Mouse (Mus musculus) C2C12 (cell line): ENCODE results near the gene Nckap1l. TPM values are rescaled to one million over a fixed set of nuclear protein-coding genes. Genes with fewer than 3 reads are reported as not detected.
A peak's percentile ranks its signal among the peaks of the same experiment; 100 is the strongest.

Experiments used
- H3K27me3 ChIP-seq: one replicate; pipeline ENCODE4 v1.6.1; 2011; ENCODE audit not compliant: control insufficient read depth, insufficient read depth, insufficient read length
- H3K36me3 ChIP-seq: one replicate; pipeline ENCODE4 v1.6.1; 2011; ENCODE audit not compliant: control insufficient read depth, insufficient read depth
- H3K4me3 ChIP-seq: one replicate; pipeline ENCODE4 v1.5.1; 2011; ENCODE audit warnings: mild to moderate bottlenecking, control low read depth; ENCODE audit not compliant: poor library complexity, insufficient read depth, severe bottlenecking
- H3K79me2 ChIP-seq: one replicate; pipeline ENCODE4 v1.6.1; 2011; ENCODE audit not compliant: control insufficient read depth, insufficient read depth
- H3K79me3 ChIP-seq: one replicate; pipeline ENCODE4 v1.6.1; 2011; ENCODE audit warnings: low read depth, control low read depth
- H3ac ChIP-seq: one replicate; pipeline ENCODE3; 2011; ENCODE audit warnings: low read depth; ENCODE audit not compliant: control insufficient read depth, insufficient read length
- CEBPB ChIP-seq: IDR thresholded peaks from one replicate; pipeline ENCODE4 v1.6.1; 2011; ENCODE audit warnings: low read depth, mild to moderate bottlenecking, control low read depth, moderate library complexity
- CTCF ChIP-seq: IDR thresholded peaks from one replicate; pipeline ENCODE4 v1.5.1; 2011; ENCODE audit not compliant: control insufficient read depth, insufficient read depth, insufficient read length
- FOSL1 ChIP-seq: IDR thresholded peaks from one replicate; pipeline ENCODE4 v1.8.0; 2011; ENCODE audit warnings: mild to moderate bottlenecking, low read length; ENCODE audit not compliant: poor library complexity, insufficient read depth, severe bottlenecking
- MAX ChIP-seq: IDR thresholded peaks from one replicate; pipeline ENCODE4 v1.6.1; 2011; ENCODE audit warnings: mild to moderate bottlenecking, control low read depth
- MYOD1 ChIP-seq: IDR thresholded peaks from one replicate; pipeline ENCODE4 v1.6.1; 2011; ENCODE audit warnings: low read depth; ENCODE audit not compliant: control insufficient read depth, insufficient read length
- MYOG ChIP-seq: IDR thresholded peaks from one replicate; pipeline ENCODE4 v1.6.1; 2011; ENCODE audit not compliant: control insufficient read depth, insufficient read length; ENCODE audit errors: extremely low read depth
- USF1 ChIP-seq: IDR thresholded peaks from one replicate; pipeline ENCODE4 v1.6.1; 2011; ENCODE audit warnings: low read depth, mild to moderate bottlenecking, control low read depth, moderate library complexity
- polyA plus RNA-seq: library from polyadenylated mRNA; unstranded; fragments of >200 nt; fragmentation: generic; extraction: Trizol; gene quantifications from one replicate; pipeline ENCODE4 v1.2.1, GENCODE M21; 2012; ENCODE audit warnings: missing spikeins

Nckap1l gene
- polyA plus RNA-seq, 1 experiment, result 1.0 TPM

- Histone ChIP-seq H3K36me3 (no peaks in the 10 kb centered on the region), H3ac (peak within 1 kb of the TSS; percentile 59), H3K79me2 (no peaks in the 10 kb centered on the region), H3K27me3 (peaks cover 19% of the 10 kb centered on the region), H3K4me3 (no peak within 1 kb of the TSS), H3K79me3 (no peaks in the 10 kb centered on the region)
- TF ChIP-seq MAX (no peak), CEBPB (no peak), FOSL1 (no peak), USF1 (no peak), MYOD1 (no peak), MYOG (no peak), CTCF (no peak)
Measured at GRCm38 (mm10) chr15:103502435-103503250, 49.0 kb downstream of the Nckap1l start, which contains the start of gene Pde1b. TSS of gene Pde1b (plus strand) at chr15:103503034.

GRCm38 (mm10) chr15:103503251-103503600 lies 49.6 kb downstream of the Nckap1l start:
- Histone ChIP-seq H3K4me3 (no peak overlapping the region), H3ac (peak overlapping the region; percentile 45), H3K27me3 (peaks cover 19% of the 10 kb centered on the region), H3K79me2 (no peaks in the 10 kb centered on the region), H3K79me3 (no peaks in the 10 kb centered on the region), H3K36me3 (no peaks in the 10 kb centered on the region)
- TF ChIP-seq MAX (no peak), MYOG (no peak), MYOD1 (no peak), USF1 (no peak), FOSL1 (no peak), CTCF (no peak), CEBPB (no peak)

- Histone ChIP-seq H3K27me3 (peaks cover 19% of the 10 kb centered on the region), H3K36me3 (no peaks in the 10 kb centered on the region), H3K79me2 (no peaks in the 10 kb centered on the region), H3K4me3 (no peak overlapping the region), H3K79me3 (no peaks in the 10 kb centered on the region), H3ac (no peak overlapping the region)
- TF ChIP-seq FOSL1, result no peak
- TF ChIP-seq USF1, result no peak
- TF ChIP-seq CEBPB, result no peak
- TF ChIP-seq MAX, result no peak
- no peak for TF ChIP-seq MYOD1
- no peak for TF ChIP-seq MYOG
- no peak for TF ChIP-seq CTCF
Measured at GRCm38 (mm10) chr15:103503660-103504059, 50.1 kb downstream of the Nckap1l start.

- no peaks in the 10 kb centered on the region for H3K79me2 ChIP-seq
- H3K4me3 ChIP-seq, result no peak overlapping the region
- peaks cover 11% of the 10 kb centered on the region for H3K27me3 ChIP-seq
- H3ac ChIP-seq, result no peak overlapping the region
- TF ChIP-seq USF1 (no peak), FOSL1 (no peak), MYOD1 (no peak)
- H3K36me3 ChIP-seq, result no peaks in the 10 kb centered on the region
- no peaks in the 10 kb centered on the region for H3K79me3 ChIP-seq
Measured at GRCm38 (mm10) chr15:103509317-103509716, 55.7 kb downstream of the Nckap1l start.

GRCm38 (mm10) chr15:103511652-103512051 lies 58.1 kb downstream of the Nckap1l start:
- Histone ChIP-seq H3ac (no peak overlapping the region), H3K4me3 (no peak overlapping the region), H3K79me2 (no peaks in the 10 kb centered on the region), H3K36me3 (no peaks in the 10 kb centered on the region), H3K79me3 (no peaks in the 10 kb centered on the region), H3K27me3 (peaks cover 5% of the 10 kb centered on the region)
- TF ChIP-seq CEBPB (no peak), USF1 (no peak), CTCF (no peak), MAX (no peak), FOSL1 (no peak), MYOG (no peak), MYOD1 (no peak)

GRCm38 (mm10) chr15:103513621-103514031 lies 60.0 kb downstream of the Nckap1l start:
- TF ChIP-seq MYOG, result no peak
- TF ChIP-seq FOSL1, result no peak
- TF ChIP-seq CTCF, result no peak
- no peak for TF ChIP-seq MYOD1
- TF ChIP-seq USF1, result no peak
- no peak for TF ChIP-seq CEBPB
- no peak for TF ChIP-seq MAX
- no peaks in the 10 kb centered on the region for H3K79me2 ChIP-seq
- peaks cover 5% of the 10 kb centered on the region for H3K27me3 ChIP-seq
- no peaks in the 10 kb centered on the region for H3K79me3 ChIP-seq
- no peak overlapping the region for H3K4me3 ChIP-seq
- H3ac ChIP-seq, result no peak overlapping the region
- H3K36me3 ChIP-seq, result no peaks in the 10 kb centered on the region
